Mouse (Mus musculus) neural tube, embryonic 12.5 days (tissue): ENCODE data around the gene Kif5a. TPM values are rescaled to one million over a fixed set of nuclear protein-coding genes. Genes with fewer than 3 reads are reported as not detected.

Source experiments
- ATAC-seq: fragments of 200-750 bp; cut with Nextera tagmentation; 2 replicates; pipeline ENCODE4 v1.8.0; 2017; ENCODE audit warnings: low read depth, mild to moderate bottlenecking, moderate TSS enrichment, moderate library complexity; ENCODE audit not compliant: low FRiP score
- H3K27ac ChIP-seq: fragments of 300-500 bp; sonication (generic); 2 replicates; pipeline ENCODE4 v1.5.1; 2016
- H3K27me3 ChIP-seq: fragments of 300-500 bp; sonication (generic); replicated peaks from 2 replicates; pipeline ENCODE4 v1.6.1; 2016; ENCODE audit warnings: mild to moderate bottlenecking
- H3K36me3 ChIP-seq: fragments of 300-500 bp; sonication (generic); 2 replicates; pipeline ENCODE4 v1.6.1; 2016; ENCODE audit warnings: mild to moderate bottlenecking
- H3K4me1 ChIP-seq: fragments of 300-500 bp; sonication (generic); 2 replicates; pipeline ENCODE4 v1.6.1; 2016
- H3K4me2 ChIP-seq: fragments of 300-500 bp; sonication (generic); replicated peaks from 2 replicates; pipeline ENCODE4 v1.6.1; 2016; ENCODE audit warnings: mild to moderate bottlenecking
- H3K4me3 ChIP-seq: fragments of 300-500 bp; sonication (generic); 2 replicates; pipeline ENCODE4 v1.5.1; 2016
- H3K9ac ChIP-seq: fragments of 300-500 bp; sonication (generic); 2 replicates; pipeline ENCODE4 v1.6.1; 2016; ENCODE audit warnings: mild to moderate bottlenecking
- H3K9me3 ChIP-seq: fragments of 300-500 bp; sonication (generic); 2 replicates; pipeline ENCODE4 v1.6.1; 2016; ENCODE audit warnings: mild to moderate bottlenecking
- WGBS: fragments of 180-500 bp; shearing (Covaris S2); methylation state at CpG from one replicate; pipeline ENCODE4 v1.1.7; 2016; 5-methylcytosine and 5-hydroxymethylcytosine counted together
- polyA plus RNA-seq: library from polyadenylated mRNA; unstranded; fragments of >200 nt; fragmentation: Nextera tagmentation; extraction: Ambion mirVana; gene quantifications from 2 replicates; pipeline ENCODE4 v1.2.1, GENCODE M21; 2016

Kif5a gene
- polyA plus RNA-seq, 1 experiment from 2014 or later = 81.6 TPM

DNA sequence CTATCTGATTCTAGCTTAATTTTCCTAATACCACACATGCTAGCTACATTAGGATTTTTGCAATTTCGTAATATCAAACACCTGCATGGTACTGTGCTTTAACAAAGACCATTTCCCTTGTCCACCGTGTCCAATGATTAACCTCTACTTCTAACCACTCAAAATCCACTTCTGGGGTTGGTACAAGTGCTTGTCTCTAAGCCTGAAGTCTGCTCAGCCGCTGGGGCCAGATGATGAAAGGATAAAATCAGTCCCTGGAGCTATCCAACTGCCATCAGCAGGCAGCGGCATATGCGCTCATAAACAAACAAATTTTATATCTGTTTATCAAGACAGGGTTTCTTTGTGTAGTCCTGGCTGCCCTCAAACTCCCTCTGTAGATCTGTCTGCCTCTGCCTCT is 58.6 kb downstream of the Kif5a start:
- no peak overlapping the region for H3K4me3 ChIP-seq
- peaks cover 73% of the 10 kb centered on the region for H3K36me3 ChIP-seq
- H3K9ac ChIP-seq = no peak overlapping the region
- WGBS = 91% methylated on average over 5 of the region's 5 CpGs
- H3K9me3 ChIP-seq = no peaks in the 10 kb centered on the region
- H3K4me2 ChIP-seq = no peak overlapping the region
- no peak for ATAC-seq
- no peaks in the 10 kb centered on the region for H3K27me3 ChIP-seq
- H3K27ac ChIP-seq = no peak overlapping the region
- H3K4me1 ChIP-seq = no peaks in the 10 kb centered on the region

DNA sequence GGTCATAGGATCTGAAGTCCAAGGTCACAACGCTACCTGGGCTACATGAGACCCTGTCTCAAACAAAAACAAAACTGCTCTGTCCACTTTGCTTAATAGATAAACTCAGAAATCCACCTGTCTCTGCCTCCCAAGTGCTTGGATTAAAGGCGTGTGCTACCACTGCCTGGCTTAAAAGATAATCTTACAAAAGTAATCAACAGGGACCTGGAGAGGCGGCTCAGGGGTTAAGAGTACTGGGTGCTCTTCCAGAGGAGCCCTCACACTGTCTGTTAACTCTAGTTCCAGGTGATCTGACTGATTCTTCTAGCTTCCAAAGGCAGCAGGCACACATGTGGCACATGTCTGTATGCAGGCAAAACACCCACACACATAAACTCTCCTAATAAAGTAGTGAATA is 60.0 kb downstream of the Kif5a start:
- WGBS = 92% methylated on average over 3 of the region's 3 CpGs
- no peak for ATAC-seq

DNA sequence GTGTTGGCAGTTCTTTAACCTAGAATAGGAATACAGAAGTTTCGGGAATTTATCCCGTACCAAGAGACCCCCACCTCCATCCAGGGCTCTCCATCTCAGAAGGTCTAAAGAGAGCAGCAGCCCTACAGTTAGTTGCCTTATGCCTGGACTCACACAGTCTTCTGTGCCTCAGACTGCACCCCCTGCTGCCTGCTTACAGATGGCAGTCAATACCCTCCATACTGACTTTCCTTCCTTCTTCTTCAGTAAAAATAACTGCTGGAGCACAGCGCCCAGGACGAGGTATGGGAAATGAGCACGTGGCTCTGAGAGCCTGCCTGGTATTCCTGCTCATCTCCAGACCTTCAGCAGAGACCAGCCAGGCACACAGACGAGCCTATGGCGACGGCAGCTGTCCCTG is 62.9 kb downstream of the Kif5a start:
- ATAC-seq = no peak
- H3K27me3 ChIP-seq = no peaks in the 10 kb centered on the region
- H3K36me3 ChIP-seq = peaks cover 59% of the 10 kb centered on the region
- H3K27ac ChIP-seq = no peak overlapping the region
- WGBS = 90% methylated on average over 8 of the region's 8 CpGs
- peaks cover 20% of the 10 kb centered on the region for H3K4me1 ChIP-seq
- no peaks in the 10 kb centered on the region for H3K9me3 ChIP-seq
- no peak overlapping the region for H3K4me2 ChIP-seq
- H3K9ac ChIP-seq = no peak overlapping the region
- H3K4me3 ChIP-seq = no peak overlapping the region

More for the DNA sequence above, 60.0 kb downstream of the Kif5a start:
- no peak overlapping the region for H3K4me2 ChIP-seq
- H3K4me3 ChIP-seq = no peak overlapping the region
- H3K9me3 ChIP-seq = no peaks in the 10 kb centered on the region
- peaks cover 80% of the 10 kb centered on the region for H3K36me3 ChIP-seq
- H3K27ac ChIP-seq = no peak overlapping the region
- H3K4me1 ChIP-seq = peaks cover under 1% of the 10 kb centered on the region; the same call in 1 of the 2 replicates
- H3K9ac ChIP-seq = no peak overlapping the region
- H3K27me3 ChIP-seq = no peaks in the 10 kb centered on the region

DNA sequence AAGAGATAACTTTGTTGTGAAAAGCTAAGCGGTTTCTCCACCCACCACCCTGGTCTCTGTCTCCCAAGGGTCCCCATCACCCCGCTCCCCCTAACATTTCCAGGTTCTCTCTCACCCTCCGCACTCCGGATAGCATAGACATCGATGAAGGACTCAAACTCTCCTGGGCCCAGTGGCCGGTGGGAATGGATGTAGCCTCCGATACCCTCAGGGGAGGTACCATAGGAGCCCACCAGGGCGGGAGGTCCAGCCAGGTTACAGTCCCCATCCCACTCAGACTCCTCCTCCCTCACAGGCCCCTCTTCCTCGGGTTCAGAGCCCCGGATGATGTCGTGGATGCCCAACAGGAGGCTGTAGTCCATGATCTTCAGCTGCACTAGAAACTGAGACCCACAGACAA is 63.7 kb downstream of the Kif5a start:
- no peaks in the 10 kb centered on the region for H3K9me3 ChIP-seq
- no peak for ATAC-seq
- H3K27ac ChIP-seq = no peak overlapping the region
- H3K4me3 ChIP-seq = no peak overlapping the region
- no peaks in the 10 kb centered on the region for H3K27me3 ChIP-seq
- peaks cover 52% of the 10 kb centered on the region for H3K36me3 ChIP-seq
- 79% methylated on average over 11 of the region's 11 CpGs for WGBS
- no peak overlapping the region for H3K4me2 ChIP-seq
- peaks cover 26% of the 10 kb centered on the region for H3K4me1 ChIP-seq
- no peak overlapping the region for H3K9ac ChIP-seq

DNA sequence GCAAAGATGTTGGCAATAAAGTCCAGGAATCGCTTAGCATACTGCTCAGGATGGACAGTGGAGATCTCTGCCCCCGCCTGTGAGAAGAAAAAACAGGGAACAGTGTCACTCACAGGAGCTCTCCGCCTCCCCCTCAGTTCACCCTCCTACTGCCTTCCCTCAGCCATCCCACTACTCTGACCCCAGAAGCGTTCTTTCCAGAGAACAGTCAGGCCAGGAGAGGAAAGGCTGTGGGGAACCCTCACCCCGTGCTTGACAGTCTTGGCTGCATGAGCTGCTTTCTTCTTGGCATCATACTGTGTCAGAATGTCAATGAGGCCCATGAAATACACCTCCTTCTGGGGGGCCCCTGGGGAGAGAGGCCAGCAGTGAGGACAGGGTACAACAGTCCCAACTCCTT is 64.1 kb downstream of the Kif5a start:
- H3K36me3 ChIP-seq = peaks cover 52% of the 10 kb centered on the region
- no peak overlapping the region for H3K9ac ChIP-seq
- WGBS = 66% methylated on average over 5 of the region's 5 CpGs

DNA sequence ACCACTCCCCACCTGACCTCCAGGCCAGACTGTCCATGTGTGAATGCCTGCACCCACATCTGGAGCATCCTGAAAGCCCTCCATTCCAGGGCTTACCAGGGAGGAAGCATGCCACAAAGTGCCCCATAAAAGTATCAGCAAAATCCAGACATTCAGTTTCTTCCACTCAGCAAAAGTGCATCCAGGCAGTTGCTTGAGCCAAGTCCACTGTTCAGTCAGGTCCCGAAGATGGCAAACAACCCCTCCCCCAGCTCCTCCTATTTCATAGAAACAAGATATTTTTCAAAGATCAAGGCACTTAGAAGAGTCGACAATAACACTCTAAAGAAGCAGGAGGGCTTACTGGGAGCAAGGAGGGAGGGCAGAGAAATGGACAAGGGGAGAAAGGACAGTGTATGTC is 64.7 kb downstream of the Kif5a start:
- ATAC-seq = no peak
- H3K4me1 ChIP-seq = peaks cover 30% of the 10 kb centered on the region
- no peak overlapping the region for H3K27ac ChIP-seq
- WGBS = 65% methylated on average over 2 of the region's 2 CpGs
- H3K4me3 ChIP-seq = no peak overlapping the region
- H3K9ac ChIP-seq = no peak overlapping the region
- H3K27me3 ChIP-seq = no peaks in the 10 kb centered on the region
- peaks cover 46% of the 10 kb centered on the region for H3K36me3 ChIP-seq
- no peaks in the 10 kb centered on the region for H3K9me3 ChIP-seq
- no peak overlapping the region for H3K4me2 ChIP-seq

More for the DNA sequence above, 64.1 kb downstream of the Kif5a start:
- no peaks in the 10 kb centered on the region for H3K9me3 ChIP-seq
- no peaks in the 10 kb centered on the region for H3K27me3 ChIP-seq
- H3K4me2 ChIP-seq = no peak overlapping the region
- no peak for ATAC-seq
- H3K4me1 ChIP-seq = peaks cover 30% of the 10 kb centered on the region
- no peak overlapping the region for H3K4me3 ChIP-seq
- no peak overlapping the region for H3K27ac ChIP-seq

DNA sequence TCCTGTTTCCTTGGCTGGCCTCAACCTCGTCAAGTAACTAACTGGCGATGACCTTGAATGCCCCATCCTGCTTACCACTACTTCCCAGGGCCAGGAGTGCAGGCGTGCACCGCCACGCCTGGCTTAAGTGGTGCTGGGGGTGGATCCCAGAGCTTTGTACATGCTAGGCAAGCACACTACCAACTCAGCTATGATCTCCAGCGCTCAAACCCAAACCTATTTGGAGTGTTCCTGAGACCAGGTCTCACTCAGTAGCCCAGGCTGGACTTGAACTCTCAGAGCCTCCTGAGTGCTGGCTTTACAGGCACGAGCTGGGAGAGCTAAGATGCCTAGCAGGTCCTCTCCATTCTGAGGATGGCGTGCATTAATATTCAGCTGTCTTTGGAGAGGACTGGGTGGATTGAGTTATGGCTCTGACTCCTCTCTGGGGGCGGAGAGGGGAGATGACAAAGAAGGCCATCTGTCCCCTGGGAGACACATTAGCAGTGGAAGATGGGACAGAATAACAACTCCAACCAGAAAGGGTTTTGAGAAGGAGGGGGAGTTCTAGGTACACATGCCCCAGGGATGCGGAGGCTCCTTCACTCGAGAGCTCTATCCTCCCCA is 65.5 kb downstream of the Kif5a start:
- 73% methylated on average over 11 of the region's 11 CpGs for WGBS
- Histone ChIP-seq H3K36me3 (peaks cover 46% of the 10 kb centered on the region), H3K9me3 (no peaks in the 10 kb centered on the region), H3K27me3 (no peaks in the 10 kb centered on the region), H3K27ac (no peak overlapping the region; the same call in 1 of the 2 replicates), H3K9ac (no peak overlapping the region), H3K4me2 (0 out of 2 replicates have a peak overlapping the region, but pooled peaks have one; percentile 12), H3K4me3 (no peak overlapping the region), H3K4me1 (peaks cover 36% of the 10 kb centered on the region)
- ATAC-seq = no peak

DNA sequence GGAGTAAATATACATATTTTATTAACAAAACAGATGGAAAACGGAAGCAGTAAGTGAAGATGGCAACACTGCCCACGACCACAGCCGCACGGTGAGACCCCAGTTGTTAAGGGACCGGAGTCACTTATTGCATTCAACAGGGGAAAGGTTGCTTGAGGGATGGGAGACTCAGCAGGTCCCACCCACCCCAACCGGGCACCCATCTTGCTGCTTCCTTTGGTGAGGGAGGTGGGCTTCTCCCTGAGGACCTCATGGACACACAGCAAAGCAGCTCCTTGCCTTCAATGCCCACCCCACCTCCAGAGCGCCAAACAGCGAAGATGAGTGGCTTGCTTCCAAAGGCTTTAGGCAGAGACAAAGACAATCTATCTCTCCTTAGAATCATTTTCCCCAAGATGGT is 66.0 kb downstream of the Kif5a start:
- no peak overlapping the region for H3K9ac ChIP-seq
- H3K27ac ChIP-seq = no peak overlapping the region
- H3K4me3 ChIP-seq = no peak overlapping the region
- peaks cover 47% of the 10 kb centered on the region for H3K36me3 ChIP-seq
- H3K27me3 ChIP-seq = no peaks in the 10 kb centered on the region
- H3K4me2 ChIP-seq = no peak overlapping the region
- H3K4me1 ChIP-seq = peaks cover 40% of the 10 kb centered on the region
- no peak for ATAC-seq
- WGBS = 90% methylated on average over 8 of the region's 8 CpGs
- no peaks in the 10 kb centered on the region for H3K9me3 ChIP-seq

DNA sequence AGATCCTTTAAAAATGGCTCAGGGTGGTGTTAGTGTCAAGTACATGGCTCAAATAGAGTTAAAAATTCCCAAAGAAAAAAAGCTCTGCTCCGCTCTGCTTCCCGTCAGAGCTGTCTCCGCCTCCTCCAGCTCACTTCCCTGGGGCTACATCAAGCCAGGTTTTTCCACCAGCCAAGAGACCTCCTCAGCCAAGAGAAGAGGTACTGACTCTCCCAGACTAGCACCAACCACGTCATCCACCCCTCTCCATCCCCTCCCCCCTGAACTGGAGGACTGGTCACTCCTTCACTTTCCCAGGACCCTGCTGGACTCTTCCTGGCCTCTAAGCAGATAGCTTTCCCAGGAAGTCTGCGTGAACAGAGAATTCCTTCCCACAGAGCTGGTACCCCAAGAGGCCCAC is 66.8 kb downstream of the Kif5a start:
- Histone ChIP-seq H3K4me2 (peak overlapping the region; percentile 75), H3K9me3 (no peaks in the 10 kb centered on the region), H3K36me3 (peaks cover 45% of the 10 kb centered on the region), H3K4me1 (peaks cover 40% of the 10 kb centered on the region), H3K27me3 (no peaks in the 10 kb centered on the region), H3K27ac (0 out of 2 replicates have a peak overlapping the region, but pooled peaks have one; percentile 27), H3K9ac (0 out of 2 replicates have a peak overlapping the region, but pooled peaks have one; percentile 92), H3K4me3 (peak overlapping the region; percentile 95)
- peak; percentile 23 for ATAC-seq
- WGBS = 5% methylated on average over 5 of the region's 5 CpGs

DNA sequence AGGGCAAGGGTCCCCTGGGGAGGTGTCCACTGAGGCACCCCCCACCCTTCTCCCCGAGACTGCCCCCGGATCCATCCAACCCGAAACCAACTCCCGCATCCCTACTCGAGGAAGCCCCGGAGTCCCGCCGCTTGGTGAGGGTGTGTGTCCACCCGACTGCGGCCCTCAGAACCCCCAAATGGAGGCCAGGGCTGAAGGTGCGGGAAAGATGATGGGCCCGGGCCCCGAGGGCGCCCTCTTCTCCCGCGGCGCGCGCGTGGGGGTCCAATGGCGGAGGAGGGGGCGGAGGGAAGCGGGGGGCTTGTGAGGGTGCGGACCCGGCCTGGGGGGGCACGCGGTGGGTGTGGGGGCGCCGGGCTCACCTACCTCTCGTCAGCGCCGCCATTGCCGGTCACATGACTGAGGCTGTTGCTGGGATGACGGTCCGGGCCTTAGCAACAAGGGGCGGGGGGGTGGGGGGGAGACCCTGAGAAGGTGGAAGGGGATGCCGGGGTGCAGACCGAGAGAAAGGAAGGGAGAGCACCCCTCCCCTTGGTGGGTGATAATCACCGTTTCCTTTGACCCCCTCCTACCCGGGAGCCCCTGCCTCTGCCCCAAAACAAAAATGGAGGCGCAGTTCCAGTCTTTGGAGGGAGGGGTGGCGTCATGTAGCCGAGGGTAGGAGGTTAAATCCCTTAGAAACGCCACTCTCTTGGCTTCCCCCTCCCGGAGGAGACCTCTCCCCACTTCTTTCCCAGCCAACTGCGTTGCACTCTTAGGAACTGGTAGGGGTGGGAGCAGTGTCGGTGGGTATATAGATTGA is 67.6 kb downstream of the Kif5a start, which contains the start of gene Dtx3:
Dtx3 (minus strand) TSS at position 401 of the 802 bp plus-strand sequence.
- Histone ChIP-seq H3K36me3 (peaks cover 45% of the 10 kb centered on the region), H3K9me3 (no peaks in the 10 kb centered on the region), H3K27me3 (no peaks in the 10 kb centered on the region), H3K27ac (peak within 1 kb of the TSS; percentile 83), H3K4me3 (peak within 1 kb of the TSS; percentile 95), H3K9ac (peak within 1 kb of the TSS; percentile 92), H3K4me2 (peak within 1 kb of the TSS; percentile 75), H3K4me1 (peaks cover 48% of the 10 kb centered on the region)
- peak; percentile 78 for ATAC-seq
- under 1% methylated on average over 39 of the region's 47 CpGs for WGBS

DNA sequence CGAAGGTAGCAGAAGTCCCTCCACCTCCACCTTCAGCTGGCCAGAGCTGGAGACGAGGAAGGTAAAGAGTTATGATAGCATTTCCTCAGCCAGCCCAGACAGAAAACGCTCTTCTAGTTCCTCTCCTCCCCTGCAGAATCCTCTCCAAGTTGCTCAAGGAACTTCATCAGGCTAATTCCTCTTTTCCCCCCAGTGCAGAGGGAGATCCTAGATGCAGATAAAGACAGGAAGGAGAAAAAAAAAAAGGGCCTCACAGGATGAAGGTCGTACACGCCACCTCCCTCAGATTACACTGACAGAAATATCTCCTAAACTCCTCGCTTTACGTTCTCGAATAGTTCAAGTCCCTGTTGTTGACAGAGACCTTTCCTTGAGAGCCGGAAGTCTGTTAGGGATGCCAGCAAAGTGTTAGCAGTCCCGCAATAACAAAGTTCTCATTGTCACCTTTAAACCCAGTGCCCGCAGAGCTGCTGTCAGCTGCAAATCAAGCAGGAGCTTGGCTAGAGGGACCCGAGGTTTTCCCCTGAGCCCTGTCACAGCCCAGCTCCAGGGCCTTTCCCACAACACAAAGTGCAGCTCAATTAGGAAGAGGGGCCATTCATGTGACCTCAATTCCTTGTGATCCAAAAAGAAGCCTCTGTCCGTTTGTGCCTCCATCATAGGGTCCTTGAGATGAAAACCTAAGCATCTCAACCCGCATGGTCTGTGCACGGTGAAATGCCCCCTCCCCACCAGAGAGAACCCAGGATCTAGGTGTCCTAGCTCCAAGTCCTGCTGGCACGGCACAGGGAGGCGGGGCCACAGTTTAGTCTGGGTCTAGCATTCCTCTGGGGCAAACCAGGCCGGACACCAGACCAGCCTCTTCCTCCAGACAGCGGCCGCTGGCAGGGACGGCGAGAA is 68.5 kb downstream of the Kif5a start:
- ATAC-seq = peak; percentile 12; the same call in 1 of the 2 replicates
- H3K4me1 ChIP-seq = peaks cover 57% of the 10 kb centered on the region
- 20% methylated on average over 22 of the region's 22 CpGs for WGBS
- peak overlapping the region; percentile 83 for H3K27ac ChIP-seq
- H3K36me3 ChIP-seq = peaks cover 37% of the 10 kb centered on the region
- H3K4me3 ChIP-seq = peak overlapping the region; percentile 95
- H3K9me3 ChIP-seq = no peaks in the 10 kb centered on the region
- H3K9ac ChIP-seq = peak overlapping the region; percentile 92
- peak overlapping the region; percentile 75 for H3K4me2 ChIP-seq
- H3K27me3 ChIP-seq = no peaks in the 10 kb centered on the region

DNA sequence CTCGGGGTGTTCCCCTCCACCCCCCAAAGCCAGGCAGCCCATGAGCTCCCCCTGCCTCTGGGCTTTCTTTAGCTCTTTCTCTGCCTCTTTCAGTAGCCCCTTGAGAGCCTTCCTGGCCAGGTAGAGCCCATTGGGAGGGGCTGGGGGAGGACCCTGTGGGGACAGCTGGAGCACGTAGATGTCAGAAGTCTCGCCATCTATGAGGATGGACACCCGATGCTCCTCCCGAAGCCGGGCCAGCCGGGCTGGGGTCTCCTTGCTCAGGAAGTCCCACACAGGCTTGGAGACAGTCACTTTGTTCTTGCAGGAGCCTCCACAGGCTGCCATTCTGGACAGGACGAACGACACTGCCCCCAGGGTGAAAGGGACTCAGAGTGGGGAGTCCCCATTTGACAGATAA is 70.1 kb downstream of the Kif5a start:
- H3K27ac ChIP-seq = no peak overlapping the region
- H3K9ac ChIP-seq = no peak overlapping the region
- peaks cover 21% of the 10 kb centered on the region for H3K36me3 ChIP-seq
- no peak overlapping the region for H3K4me3 ChIP-seq
- 85% methylated on average over 9 of the region's 9 CpGs for WGBS
- peaks cover 68% of the 10 kb centered on the region for H3K4me1 ChIP-seq
- 0 out of 2 replicates have a peak overlapping the region, but pooled peaks have one; percentile 12 for H3K4me2 ChIP-seq
- ATAC-seq = no peak
- no peaks in the 10 kb centered on the region for H3K9me3 ChIP-seq
- no peaks in the 10 kb centered on the region for H3K27me3 ChIP-seq
